Mouse (Mus musculus): ENCODE measurements around the gene Kbtbd6. TPM values are rescaled to one million over a fixed set of nuclear protein-coding genes. Genes with fewer than 3 reads are reported as not detected.
"Not testable (repeated sequence)": the region's sequence is repeated elsewhere in the genome, so short reads cannot be mapped to it uniquely, and the experiment has no call there.

Gene Kbtbd6
- polyA plus RNA-seq, 1 experiment from 2014 or later = 4.0 TPM

- 86% methylated on average over 2 of the region's 2 CpGs for WGBS
- H3K36me3 ChIP-seq (ENCODE audit: insufficient read depth, low read length) = no peaks in the 10 kb centered on the region
- no peaks in the 10 kb centered on the region for H3K27me3 ChIP-seq (ENCODE audit: insufficient read depth, low read length)
- ATAC-seq (ENCODE audit: low FRiP score, low TSS enrichment) = no peak
- H3K4me2 ChIP-seq (replicated peaks; ENCODE audit: low read depth, low read length) = no peak overlapping the region
- 0 out of 2 replicates have a peak, but pooled peaks cover 7% of the 10 kb centered on the region for H3K9me3 ChIP-seq (ENCODE audit: low read length)
- H3K27ac ChIP-seq (ENCODE audit: low read length) = no peak overlapping the region
- H3K4me1 ChIP-seq (ENCODE audit: insufficient read depth, low read length) = no peaks in the 10 kb centered on the region
- H3K9ac ChIP-seq (replicated peaks; ENCODE audit: low read length) = no peak overlapping the region
- no peak overlapping the region for H3K4me3 ChIP-seq (ENCODE audit: low read length)
Measured at GRCm38 (mm10) chr14:79440655-79441054, 11.0 kb upstream of the Kbtbd6 start.

DNA sequence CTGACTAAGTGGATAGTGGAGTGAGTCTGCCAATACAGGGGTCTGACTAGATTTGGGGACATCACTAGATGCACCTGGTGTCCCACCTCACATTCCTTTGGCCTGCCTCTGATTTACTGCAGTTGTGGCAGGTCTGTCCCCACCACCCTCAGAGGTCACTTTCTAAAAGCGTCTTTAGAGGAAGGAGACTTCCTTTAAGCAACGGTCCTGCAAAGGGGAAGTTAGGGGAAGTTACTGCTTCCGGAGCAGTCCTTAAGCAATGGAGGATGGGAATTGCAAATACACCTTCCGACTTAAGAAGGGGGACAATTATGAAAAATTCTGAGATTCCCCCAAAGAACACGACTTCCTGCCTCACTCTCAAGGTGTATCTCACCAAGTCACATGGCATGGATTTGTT, 10.2 kb upstream of the Kbtbd6 start:
- Histone ChIP-seq H3K4me3 (ENCODE audit: low read length) (no peak overlapping the region), H3K9ac (replicated peaks; ENCODE audit: low read length) (no peak overlapping the region), H3K36me3 (ENCODE audit: insufficient read depth, low read length) (no peaks in the 10 kb centered on the region), H3K4me2 (replicated peaks; ENCODE audit: low read depth, low read length) (no peak overlapping the region), H3K27me3 (ENCODE audit: insufficient read depth, low read length) (no peaks in the 10 kb centered on the region), H3K27ac (ENCODE audit: low read length) (no peak overlapping the region), H3K4me1 (ENCODE audit: insufficient read depth, low read length) (no peaks in the 10 kb centered on the region), H3K9me3 (ENCODE audit: low read length) (0 out of 2 replicates have a peak, but pooled peaks cover 5% of the 10 kb centered on the region)
- 80% methylated on average over 5 of the region's 5 CpGs for WGBS
- no peak for ATAC-seq (ENCODE audit: low FRiP score, low TSS enrichment)

DNA sequence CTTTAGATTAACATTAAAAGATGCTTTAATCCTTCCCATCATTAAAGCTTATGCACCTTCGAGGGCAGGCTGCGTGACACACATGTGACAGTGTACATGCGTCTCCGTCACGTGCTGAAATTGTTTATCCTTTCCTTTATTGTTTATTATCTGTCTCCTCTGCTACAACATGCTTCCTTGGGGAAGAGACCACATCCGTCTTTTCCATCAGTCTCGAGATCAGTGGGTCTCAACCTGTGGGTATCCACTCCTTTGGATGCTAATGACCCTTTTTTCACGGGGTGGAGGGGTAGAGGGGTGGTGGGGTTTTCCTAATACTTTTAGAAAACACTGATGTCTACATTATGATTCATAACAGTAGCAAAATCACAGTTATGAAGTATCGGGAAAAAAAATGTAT, 7.0 kb upstream of the Kbtbd6 start:
- 94% methylated on average over 9 of the region's 9 CpGs for WGBS

DNA sequence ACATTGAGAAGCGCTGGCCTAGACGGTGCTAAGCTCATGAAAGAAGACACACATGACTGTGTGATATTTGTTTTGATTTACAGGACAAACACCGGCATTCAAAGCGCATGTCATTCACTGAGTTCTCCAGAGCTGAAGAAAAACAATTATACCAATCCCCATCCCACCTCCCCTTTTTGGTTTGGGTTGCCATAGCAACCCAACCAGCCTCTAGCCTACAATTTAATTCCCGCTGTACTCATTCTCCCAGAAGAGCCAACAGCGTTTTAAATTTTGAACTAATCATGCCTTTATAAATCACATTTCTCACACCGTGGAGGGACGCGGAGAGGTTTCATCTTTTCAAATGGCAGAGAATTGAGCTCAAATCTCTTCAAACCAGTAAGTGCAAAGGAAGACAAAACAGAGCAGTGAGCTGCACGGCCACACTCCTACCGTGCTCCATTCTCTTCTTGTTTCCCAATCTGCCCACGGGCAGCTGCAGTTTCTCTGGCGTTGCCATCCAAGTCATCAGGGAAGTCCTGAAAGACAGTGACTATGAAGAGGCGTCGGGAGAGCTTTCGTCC, 6.5 kb upstream of the Kbtbd6 start:
- 70% methylated on average over 16 of the region's 16 CpGs for WGBS
- Histone ChIP-seq H3K4me1 (ENCODE audit: insufficient read depth, low read length) (no peaks in the 10 kb centered on the region), H3K27me3 (ENCODE audit: insufficient read depth, low read length) (no peaks in the 10 kb centered on the region), H3K9ac (replicated peaks; ENCODE audit: low read length) (no peak overlapping the region), H3K4me3 (ENCODE audit: low read length) (no peak overlapping the region), H3K9me3 (ENCODE audit: low read length) (no peaks in the 10 kb centered on the region), H3K4me2 (replicated peaks; ENCODE audit: low read depth, low read length) (no peak overlapping the region), H3K36me3 (ENCODE audit: insufficient read depth, low read length) (no peaks in the 10 kb centered on the region), H3K27ac (ENCODE audit: low read length) (no peak overlapping the region)
- no peak for ATAC-seq (ENCODE audit: low FRiP score, low TSS enrichment)

More for the DNA sequence above, 7.0 kb upstream of the Kbtbd6 start:
- Histone ChIP-seq H3K36me3 (ENCODE audit: insufficient read depth, low read length) (no peaks in the 10 kb centered on the region), H3K4me1 (ENCODE audit: insufficient read depth, low read length) (no peaks in the 10 kb centered on the region), H3K9me3 (ENCODE audit: low read length) (0 out of 2 replicates have a peak, but pooled peaks cover 3% of the 10 kb centered on the region), H3K4me3 (ENCODE audit: low read length) (no peak overlapping the region), H3K4me2 (replicated peaks; ENCODE audit: low read depth, low read length) (no peak overlapping the region), H3K9ac (replicated peaks; ENCODE audit: low read length) (no peak overlapping the region), H3K27me3 (ENCODE audit: insufficient read depth, low read length) (no peaks in the 10 kb centered on the region), H3K27ac (ENCODE audit: low read length) (no peak overlapping the region)
- ATAC-seq (ENCODE audit: low FRiP score, low TSS enrichment) = no peak

DNA sequence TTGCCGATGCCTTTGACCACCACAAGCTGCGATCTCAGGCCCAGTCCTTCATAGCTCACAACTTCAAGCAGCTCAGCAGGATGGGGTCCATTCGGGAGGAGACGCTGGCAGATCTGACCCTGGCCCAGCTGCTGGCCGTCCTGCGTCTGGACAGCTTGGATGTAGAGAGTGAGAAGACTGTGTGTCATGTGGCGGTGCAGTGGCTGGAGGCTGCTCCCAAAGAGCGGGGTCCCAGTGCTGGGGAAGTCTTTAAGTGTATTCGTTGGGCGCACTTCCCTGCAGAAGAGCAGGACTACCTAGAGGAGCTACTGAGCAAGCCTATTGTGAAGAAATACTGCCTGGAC, 928 bp downstream of the Kbtbd6 start:
- WGBS = 95% methylated on average over 4 of the region's 10 CpGs
- peak; percentile 16 for ATAC-seq (ENCODE audit: low FRiP score, low TSS enrichment)

GRCm38 (mm10) chr14:79460401-79460800, 8.8 kb downstream of the Kbtbd6 start:
- Histone ChIP-seq H3K27ac (ENCODE audit: low read length) (no peak overlapping the region), H3K4me1 (ENCODE audit: insufficient read depth, low read length) (no peaks in the 10 kb centered on the region), H3K27me3 (ENCODE audit: insufficient read depth, low read length) (no peaks in the 10 kb centered on the region), H3K36me3 (ENCODE audit: insufficient read depth, low read length) (peaks cover 32% of the 10 kb centered on the region), H3K9ac (replicated peaks; ENCODE audit: low read length) (no peak overlapping the region), H3K9me3 (ENCODE audit: low read length) (no peaks in the 10 kb centered on the region), H3K4me3 (ENCODE audit: low read length) (no peak overlapping the region), H3K4me2 (replicated peaks; ENCODE audit: low read depth, low read length) (no peak overlapping the region)
- 87% methylated on average over 1 of the region's 1 CpGs for WGBS
- ATAC-seq (ENCODE audit: low FRiP score, low TSS enrichment) = no peak

More for the DNA sequence above, 928 bp downstream of the Kbtbd6 start:
- H3K9me3 ChIP-seq (ENCODE audit: low read length); H3K4me3 ChIP-seq (ENCODE audit: low read length); H3K4me1 ChIP-seq (ENCODE audit: insufficient read depth, low read length); H3K9ac ChIP-seq (replicated peaks; ENCODE audit: low read length); H3K4me2 ChIP-seq (replicated peaks; ENCODE audit: low read depth, low read length); H3K27me3 ChIP-seq (ENCODE audit: insufficient read depth, low read length); H3K27ac ChIP-seq (ENCODE audit: low read length); H3K36me3 ChIP-seq (ENCODE audit: insufficient read depth, low read length): not testable (repeated sequence)

GRCm38 (mm10) chr14:79460988-79461387, 9.4 kb downstream of the Kbtbd6 start:
- no peaks in the 10 kb centered on the region for H3K4me1 ChIP-seq (ENCODE audit: insufficient read depth, low read length)
- H3K27ac ChIP-seq (ENCODE audit: low read length) = no peak overlapping the region
- H3K4me2 ChIP-seq (replicated peaks; ENCODE audit: low read depth, low read length) = no peak overlapping the region
- ATAC-seq (ENCODE audit: low FRiP score, low TSS enrichment) = no peak
- WGBS = 95% methylated on average over 4 of the region's 4 CpGs
- H3K9ac ChIP-seq (replicated peaks; ENCODE audit: low read length) = no peak overlapping the region
- H3K27me3 ChIP-seq (ENCODE audit: insufficient read depth, low read length) = no peaks in the 10 kb centered on the region
- H3K36me3 ChIP-seq (ENCODE audit: insufficient read depth, low read length) = peaks cover 36% of the 10 kb centered on the region
- no peaks in the 10 kb centered on the region for H3K9me3 ChIP-seq (ENCODE audit: low read length)
- H3K4me3 ChIP-seq (ENCODE audit: low read length) = no peak overlapping the region

- ATAC-seq (ENCODE audit: low FRiP score, low TSS enrichment) = no peak
Measured at GRCm38 (mm10) chr14:79465623-79466022, 14.0 kb downstream of the Kbtbd6 start.

DNA sequence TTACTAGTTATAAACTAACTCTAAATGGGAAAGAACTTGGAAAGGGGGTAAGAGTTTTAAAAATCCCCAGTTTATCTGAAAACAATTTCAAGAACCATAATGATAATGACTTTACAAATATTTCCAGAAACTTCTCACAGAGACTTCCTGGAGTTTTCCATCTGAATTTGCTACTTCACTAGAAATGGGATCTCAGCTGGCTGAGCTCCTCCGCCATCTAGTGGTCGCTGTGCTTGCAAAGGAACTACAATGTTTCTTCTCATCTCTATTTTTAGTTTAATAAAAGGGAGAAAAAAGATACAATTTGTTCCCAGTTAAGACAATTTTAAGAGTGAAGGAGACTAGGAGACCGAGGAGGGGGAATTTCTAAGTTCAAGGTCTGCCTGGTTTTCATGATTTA, 16.0 kb downstream of the Kbtbd6 start:
- Histone ChIP-seq H3K27ac (ENCODE audit: low read length) (no peak overlapping the region), H3K9ac (replicated peaks; ENCODE audit: low read length) (no peak overlapping the region), H3K4me3 (ENCODE audit: low read length) (no peak overlapping the region), H3K4me2 (replicated peaks; ENCODE audit: low read depth, low read length) (no peak overlapping the region), H3K27me3 (ENCODE audit: insufficient read depth, low read length) (no peaks in the 10 kb centered on the region), H3K36me3 (ENCODE audit: insufficient read depth, low read length) (peaks cover 49% of the 10 kb centered on the region), H3K4me1 (ENCODE audit: insufficient read depth, low read length) (no peaks in the 10 kb centered on the region), H3K9me3 (ENCODE audit: low read length) (no peaks in the 10 kb centered on the region)
- no peak for ATAC-seq (ENCODE audit: low FRiP score, low TSS enrichment)
- 33% methylated on average over 3 of the region's 3 CpGs for WGBS

More at GRCm38 (mm10) chr14:79465623-79466022, 14.0 kb downstream of the Kbtbd6 start:
- H3K9ac ChIP-seq (replicated peaks; ENCODE audit: low read length) = no peak overlapping the region
- no peaks in the 10 kb centered on the region for H3K27me3 ChIP-seq (ENCODE audit: insufficient read depth, low read length)
- H3K4me2 ChIP-seq (replicated peaks; ENCODE audit: low read depth, low read length) = no peak overlapping the region
- H3K36me3 ChIP-seq (ENCODE audit: insufficient read depth, low read length) = peaks cover 51% of the 10 kb centered on the region
- no peaks in the 10 kb centered on the region for H3K4me1 ChIP-seq (ENCODE audit: insufficient read depth, low read length)
- no peaks in the 10 kb centered on the region for H3K9me3 ChIP-seq (ENCODE audit: low read length)
- no peak overlapping the region for H3K27ac ChIP-seq (ENCODE audit: low read length)
- H3K4me3 ChIP-seq (ENCODE audit: low read length) = no peak overlapping the region
- WGBS = 93% methylated on average over 1 of the region's 1 CpGs

DNA sequence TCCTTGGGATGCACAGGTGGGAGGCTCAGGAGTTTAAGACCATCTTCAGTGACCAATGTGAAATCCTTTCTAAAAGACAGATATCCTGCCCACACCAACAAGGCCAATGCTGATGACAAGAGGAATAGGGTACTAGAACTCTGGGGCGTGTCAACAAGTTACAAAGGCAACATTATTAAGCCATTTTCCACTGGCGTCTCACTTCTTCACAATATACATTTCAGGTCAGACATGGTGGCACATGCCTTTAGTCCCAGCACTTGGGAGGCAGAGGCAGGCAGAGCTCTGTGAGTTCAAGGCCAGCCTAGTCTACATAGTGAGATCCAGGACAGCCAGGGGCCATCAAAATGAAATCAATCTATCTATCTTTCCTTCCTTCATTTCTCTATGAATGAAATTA, 21.7 kb downstream of the Kbtbd6 start:
- H3K4me2 ChIP-seq (replicated peaks; ENCODE audit: low read depth, low read length) = no peak overlapping the region
- H3K9me3 ChIP-seq (ENCODE audit: low read length) = no peaks in the 10 kb centered on the region
- H3K4me3 ChIP-seq (ENCODE audit: low read length) = no peak overlapping the region
- H3K4me1 ChIP-seq (ENCODE audit: insufficient read depth, low read length) = no peaks in the 10 kb centered on the region
- H3K27me3 ChIP-seq (ENCODE audit: insufficient read depth, low read length) = no peaks in the 10 kb centered on the region
- H3K27ac ChIP-seq (ENCODE audit: low read length) = no peak overlapping the region
- peaks cover 52% of the 10 kb centered on the region for H3K36me3 ChIP-seq (ENCODE audit: insufficient read depth, low read length)
- 94% methylated on average over 2 of the region's 2 CpGs for WGBS
- ATAC-seq (ENCODE audit: low FRiP score, low TSS enrichment) = no peak
- H3K9ac ChIP-seq (replicated peaks; ENCODE audit: low read length) = no peak overlapping the region
